Mouse (Mus musculus) intestine, embryonic 14.5 days (tissue): ENCODE data around the gene Gabpb2. TPM values are rescaled to one million over a fixed set of nuclear protein-coding genes. Genes with fewer than 3 reads are reported as not detected.
"Not testable (repeated sequence)": the region's sequence is repeated elsewhere in the genome, so short reads cannot be mapped to it uniquely, and the experiment has no call there.

ENCODE experiments used
- ATAC-seq: fragments of 200-750 bp; cut with Nextera tagmentation; replicated peaks from 2 replicates; pipeline ENCODE4 v1.8.0; 2017; ENCODE audit warnings: low read depth, moderate number of reproducible peaks, moderate TSS enrichment, moderate library complexity; ENCODE audit not compliant: low FRiP score, low TSS enrichment
- DNase-seq: peaks from one replicate; pipeline ENCODE4 v3.0.0-alpha.2; 2018; ENCODE audit warnings: low spot score
- H3K27ac ChIP-seq: fragments of 300-500 bp; sonication (generic); 2 replicates; pipeline ENCODE4 v1.5.1; 2014; ENCODE audit warnings: low read depth, mild to moderate bottlenecking, control low read depth
- H3K27me3 ChIP-seq: fragments of 300-500 bp; sonication (generic); replicated peaks from 2 replicates; pipeline ENCODE4 v1.6.1; 2014; ENCODE audit warnings: low read length, control low read depth; ENCODE audit not compliant: control insufficient read depth, insufficient read depth
- H3K36me3 ChIP-seq: fragments of 300-500 bp; sonication (generic); 2 replicates; pipeline ENCODE4 v1.6.1; 2014; ENCODE audit warnings: low read length, control low read depth; ENCODE audit not compliant: control insufficient read depth, insufficient read depth
- H3K4me1 ChIP-seq: fragments of 300-500 bp; sonication (generic); replicated peaks from 2 replicates; pipeline ENCODE4 v1.6.1; 2014; ENCODE audit warnings: low read length, control low read depth, mixed read lengths; ENCODE audit not compliant: control insufficient read depth, insufficient read depth
- H3K4me2 ChIP-seq: fragments of 300-500 bp; sonication (generic); 2 replicates; pipeline ENCODE4 v1.6.1; 2014; ENCODE audit warnings: low read length
- H3K4me3 ChIP-seq: fragments of 300-500 bp; sonication (generic); 2 replicates; pipeline ENCODE4 v1.5.1; 2014; ENCODE audit warnings: low read depth, low read length, control low read depth, mixed read lengths
- H3K9ac ChIP-seq: fragments of 300-500 bp; sonication (generic); 2 replicates; pipeline ENCODE4 v1.6.1; 2014; ENCODE audit warnings: mild to moderate bottlenecking, low read length
- H3K9me3 ChIP-seq: fragments of 300-500 bp; sonication (generic); 2 replicates; pipeline ENCODE4 v1.6.1; 2016; ENCODE audit warnings: low read length, control low read depth; ENCODE audit not compliant: control insufficient read depth
- WGBS: fragments of 180-500 bp; shearing (Covaris S2); extraction: QIAGEN DNeasy Blood & Tissue Kit; methylation state at CpG from one replicate; pipeline ENCODE4 v1.1.7; 2014; 5-methylcytosine and 5-hydroxymethylcytosine counted together
- microRNA-seq: library from miRNA; unstranded; fragments of <30 nt; microRNA quantifications from one replicate; pipeline ENCODE4, GENCODE M21; 2016
- polyA plus RNA-seq: library from polyadenylated mRNA; unstranded; fragments of >200 nt; fragmentation: Nextera tagmentation; extraction: Ambion mirVana; gene quantifications from 2 replicates; pipeline ENCODE4 v1.2.1, GENCODE M21; 2014

Gabpb2 gene
- polyA plus RNA-seq, 1 experiment from 2014 or later, result 10.9 TPM

DNA sequence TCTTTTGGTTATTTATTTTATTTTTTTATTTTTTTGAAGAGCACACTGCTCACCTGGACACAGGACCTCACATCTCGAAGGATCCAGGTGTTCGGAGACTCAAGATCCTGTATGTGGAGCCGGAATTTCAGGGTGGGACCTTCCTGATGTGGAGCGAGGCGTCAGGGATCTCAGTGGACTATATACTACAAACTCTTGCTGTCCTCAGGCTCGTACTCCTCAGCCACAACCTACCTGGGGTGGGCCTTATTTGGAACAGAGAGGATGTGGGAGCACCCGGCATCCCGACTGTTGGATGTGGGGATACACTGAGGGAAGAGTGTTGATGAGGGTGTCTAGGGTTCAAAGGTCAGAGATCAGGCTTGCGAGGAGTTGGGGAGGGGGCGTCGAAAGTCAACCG, 83.6 kb downstream of the Gabpb2 start:
- not testable (repeated sequence) for H3K36me3 ChIP-seq, H3K4me2 ChIP-seq, H3K4me3 ChIP-seq, H3K27me3 ChIP-seq, DNase-seq, H3K9ac ChIP-seq, H3K27ac ChIP-seq, H3K9me3 ChIP-seq
- peak; percentile 56 for ATAC-seq
- peaks cover 14% of the 10 kb centered on the region for H3K4me1 ChIP-seq
- no CpG with 5 or more reads among the region's 12 CpGs for WGBS

DNA sequence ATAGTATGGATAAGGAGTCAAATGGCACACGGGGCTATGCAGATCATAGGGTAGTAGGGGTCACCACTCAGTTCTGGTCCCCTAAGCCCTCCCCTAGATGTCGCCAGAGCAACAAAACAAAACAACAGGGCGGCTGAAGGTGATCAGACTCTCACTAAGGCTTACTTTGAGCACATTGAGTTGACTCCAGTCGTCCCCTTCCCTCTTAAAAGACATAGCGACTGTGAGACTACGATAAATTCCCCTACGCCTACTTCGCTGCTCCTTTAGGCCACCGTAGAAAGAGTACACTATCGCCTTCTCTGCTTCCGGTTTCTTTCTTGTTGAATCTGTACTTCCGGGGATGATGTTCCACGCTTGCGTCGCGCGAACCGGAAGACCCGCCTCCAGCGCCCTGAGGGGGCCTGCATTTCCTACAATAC, 84.0 kb downstream of the Gabpb2 start, which contains the start of the genes Scnm1 and Lysmd1:
TSS of gene Scnm1 (minus strand) at position 332 of the 422 bp plus-strand sequence.
TSS of gene Lysmd1 (plus strand) at position 409 of the 422 bp plus-strand sequence.
- Histone ChIP-seq H3K4me1 (peaks cover 14% of the 10 kb centered on the region), H3K27me3 (no peaks in the 10 kb centered on the region), H3K4me3 (peak within 1 kb of the TSS; percentile 87), H3K9me3 (no peaks in the 10 kb centered on the region), H3K27ac (peak within 1 kb of the TSS; percentile 57; the same call in 1 of the 2 replicates), H3K4me2 (peak within 1 kb of the TSS; percentile 77), H3K36me3 (peaks cover 7% of the 10 kb centered on the region), H3K9ac (peak within 1 kb of the TSS; percentile 78)
- DNase-seq (peak; percentile 87), ATAC-seq (peak; percentile 89)
- under 1% methylated on average over 20 of the region's 20 CpGs for WGBS

DNA sequence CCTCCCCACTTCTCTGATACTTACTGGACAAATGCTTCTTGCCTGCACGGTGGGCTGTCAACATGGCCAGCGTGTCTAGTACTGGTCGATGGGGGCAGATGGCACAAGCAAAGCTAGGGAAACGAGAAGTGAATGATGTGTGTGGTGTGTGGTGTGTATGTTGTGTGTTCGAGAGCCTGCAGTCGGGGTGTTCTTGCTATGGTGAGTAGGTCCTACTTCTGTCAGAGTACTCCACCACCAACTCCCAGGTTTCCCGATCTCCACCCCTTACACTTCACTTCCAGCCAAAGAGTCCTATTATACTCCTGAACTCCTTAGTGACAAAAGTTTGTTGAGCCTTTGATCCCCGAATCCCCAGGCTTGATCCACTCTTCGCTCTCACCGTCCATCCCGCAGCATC, 84.5 kb downstream of the Gabpb2 start:
- no peaks in the 10 kb centered on the region for H3K27me3 ChIP-seq
- H3K27ac ChIP-seq, result peak overlapping the region; percentile 57; the same call in 1 of the 2 replicates
- peak overlapping the region; percentile 78 for H3K9ac ChIP-seq
- DNase-seq (no peak), ATAC-seq (peak; percentile 4; the same call in 1 of the 2 replicates)
- WGBS, result 56% methylated on average over 11 of the region's 11 CpGs
- H3K4me1 ChIP-seq, result peaks cover 14% of the 10 kb centered on the region
- peak overlapping the region; percentile 77 for H3K4me2 ChIP-seq
- H3K36me3 ChIP-seq, result peaks cover 7% of the 10 kb centered on the region
- peak overlapping the region; percentile 87 for H3K4me3 ChIP-seq
- no peaks in the 10 kb centered on the region for H3K9me3 ChIP-seq

DNA sequence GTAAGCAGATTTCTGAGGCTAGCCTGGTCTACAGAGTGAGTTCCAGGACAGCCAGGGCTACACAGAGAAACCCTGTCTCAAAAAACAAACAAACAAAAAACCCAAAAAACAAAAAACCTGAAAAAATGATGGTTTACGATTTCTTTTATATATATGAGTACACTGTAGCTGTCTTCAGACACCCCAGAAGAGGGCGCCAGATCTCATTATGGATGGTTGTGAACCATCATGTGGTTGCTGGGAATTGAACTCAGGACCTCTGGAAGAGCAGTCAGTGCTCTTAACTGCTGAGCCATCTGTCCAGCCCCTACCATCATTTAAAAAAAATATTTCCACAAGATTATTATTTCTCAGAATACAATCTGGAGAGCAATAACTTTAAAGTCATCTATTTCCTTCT, 85.3 kb downstream of the Gabpb2 start:
- not testable (repeated sequence) for H3K27ac ChIP-seq, DNase-seq, H3K9me3 ChIP-seq, H3K4me3 ChIP-seq, H3K27me3 ChIP-seq, H3K4me2 ChIP-seq, H3K36me3 ChIP-seq, H3K9ac ChIP-seq, ATAC-seq
- WGBS, result 87% methylated on average over 2 of the region's 2 CpGs
- H3K4me1 ChIP-seq, result peaks cover 14% of the 10 kb centered on the region

Small RNAs within 50 kb of the gene (microRNA-seq; reads per million reads assigned to microRNA genes)
- gene Mir8099-1, result not detected

Other genes with a start within 250 kb of the Gabpb2 start
- 24.1 and 24.8 TPM in 2 replicates for gene Pi4kb, start 243.2 kb downstream of the Gabpb2 start, polyA plus RNA-seq
- gene Zfp687, start 202.5 kb downstream of the Gabpb2 start, polyA plus RNA-seq, result 23.9 and 27.8 TPM in 2 replicates
- 237 and 260 TPM in 2 replicates for gene Psmd4, start 175.3 kb downstream of the Gabpb2 start, polyA plus RNA-seq
- 12.5 and 16.0 TPM in 2 replicates for gene Pip5k1a, start 111.0 kb downstream of the Gabpb2 start, polyA plus RNA-seq
- 143 and 149 TPM in 2 replicates for gene Vps72, start 106.9 kb downstream of the Gabpb2 start, polyA plus RNA-seq
- gene Tmod4, start 93.4 kb downstream of the Gabpb2 start, polyA plus RNA-seq, result 0.91 and 1.7 TPM in 2 replicates
- 70.3 and 72.9 TPM in 2 replicates for gene Scnm1, start 83.9 kb downstream of the Gabpb2 start, polyA plus RNA-seq
- 8.0 and 10.1 TPM in 2 replicates for gene Lysmd1, start 83.8 kb downstream of the Gabpb2 start, polyA plus RNA-seq
- 3.2 TPM in 2 replicates for gene Tnfaip8l2, start 75.6 kb downstream of the Gabpb2 start, polyA plus RNA-seq
- 4.8 and 5.3 TPM in 2 replicates for gene Sema6c, start 57.5 kb downstream of the Gabpb2 start, polyA plus RNA-seq
- gene Cdc42se1, start 10.8 kb upstream of the Gabpb2 start, polyA plus RNA-seq, result 92.6 and 98.7 TPM in 2 replicates
- 38.5 and 38.9 TPM in 2 replicates for gene Mllt11, start 14.3 kb upstream of the Gabpb2 start, polyA plus RNA-seq
- 0.26 and 0.40 TPM in 2 replicates for gene Gm128, start 23.7 kb upstream of the Gabpb2 start, polyA plus RNA-seq
- 1.0 and 1.7 TPM in 2 replicates for gene Bnipl, start 33.3 kb upstream of the Gabpb2 start, polyA plus RNA-seq
- gene Mindy1, start 63.4 kb upstream of the Gabpb2 start, polyA plus RNA-seq, result 38.5 and 39.8 TPM in 2 replicates
- 16.5 and 20.6 TPM in 2 replicates for gene Prune1, start 64.2 kb upstream of the Gabpb2 start, polyA plus RNA-seq
- gene Anxa9, start 89.3 kb upstream of the Gabpb2 start, polyA plus RNA-seq, result 1.5 and 1.6 TPM in 2 replicates
- 130 and 143 TPM in 2 replicates for gene Cers2, start 96.9 kb upstream of the Gabpb2 start, polyA plus RNA-seq
- gene Setdb1, start 139.3 kb upstream of the Gabpb2 start, polyA plus RNA-seq, result 45.2 and 51.3 TPM in 2 replicates
- not detected in 2 replicates for gene 4930558C23Rik, start 184.9 kb upstream of the Gabpb2 start, polyA plus RNA-seq
- 31.0 and 37.1 TPM in 2 replicates for gene Arnt, start 216.5 kb upstream of the Gabpb2 start, polyA plus RNA-seq